Mouse (Mus musculus) midbrain, embryonic 11.5 days (tissue): ENCODE measurements around the gene Olfr541. TPM values are rescaled to one million over a fixed set of nuclear protein-coding genes. Genes with fewer than 3 reads are reported as not detected.

Experiments
- ATAC-seq: fragments of 200-750 bp; cut with Nextera tagmentation; 2 replicates; pipeline ENCODE4 v1.8.0; 2017; ENCODE audit warnings: moderate TSS enrichment, moderate library complexity; ENCODE audit not compliant: low FRiP score
- DNase-seq: peaks from one replicate; pipeline ENCODE4 v3.0.0; 2015; ENCODE audit warnings: low spot score; ENCODE audit errors: missing footprints
- H3K27ac ChIP-seq: fragments of 300-500 bp; sonication (generic); 2 replicates; pipeline ENCODE4 v1.5.1; 2014; ENCODE audit warnings: low read depth, low read length
- H3K27me3 ChIP-seq: fragments of 300-500 bp; sonication (generic); 2 replicates; pipeline ENCODE4 v1.6.1; 2014; ENCODE audit warnings: mild to moderate bottlenecking, low read length, moderate library complexity, mixed read lengths; ENCODE audit not compliant: control insufficient read depth, insufficient read depth
- H3K36me3 ChIP-seq: fragments of 300-500 bp; sonication (generic); 2 replicates; pipeline ENCODE4 v1.6.1; 2014; ENCODE audit warnings: mild to moderate bottlenecking, low read length, moderate library complexity, mixed read lengths; ENCODE audit not compliant: control insufficient read depth, insufficient read depth
- H3K4me1 ChIP-seq: fragments of 300-500 bp; sonication (generic); 2 replicates; pipeline ENCODE4 v1.6.1; 2014; ENCODE audit warnings: low read length; ENCODE audit not compliant: control insufficient read depth, insufficient read depth
- H3K4me2 ChIP-seq: fragments of 300-500 bp; sonication (generic); 2 replicates; pipeline ENCODE4 v1.6.1; 2014; ENCODE audit warnings: mild to moderate bottlenecking, moderate library complexity
- H3K4me3 ChIP-seq: fragments of 300-500 bp; sonication (generic); 2 replicates; pipeline ENCODE4 v1.5.1; 2014; ENCODE audit warnings: low read depth, low read length
- H3K9ac ChIP-seq: fragments of 300-500 bp; sonication (generic); 2 replicates; pipeline ENCODE4 v1.6.1; 2014; ENCODE audit warnings: low read length
- H3K9me3 ChIP-seq: fragments of 300-500 bp; sonication (generic); 2 replicates; pipeline ENCODE4 v1.6.1; 2016; ENCODE audit warnings: low read length; ENCODE audit not compliant: control insufficient read depth
- WGBS: fragments of 180-500 bp; shearing (Covaris S2); extraction: QIAGEN DNeasy Blood & Tissue Kit; methylation state at CpG from one replicate; pipeline ENCODE4 v1.1.7; 2014; 5-methylcytosine and 5-hydroxymethylcytosine counted together
- polyA plus RNA-seq: library from polyadenylated mRNA; unstranded; fragments of >200 nt; fragmentation: Nextera tagmentation; extraction: Ambion mirVana; gene quantifications from 2 replicates; pipeline ENCODE4 v1.2.1, GENCODE M21; 2014

Olfr541 gene
- polyA plus RNA-seq, 1 experiment from 2014 or later, result not detected

DNA sequence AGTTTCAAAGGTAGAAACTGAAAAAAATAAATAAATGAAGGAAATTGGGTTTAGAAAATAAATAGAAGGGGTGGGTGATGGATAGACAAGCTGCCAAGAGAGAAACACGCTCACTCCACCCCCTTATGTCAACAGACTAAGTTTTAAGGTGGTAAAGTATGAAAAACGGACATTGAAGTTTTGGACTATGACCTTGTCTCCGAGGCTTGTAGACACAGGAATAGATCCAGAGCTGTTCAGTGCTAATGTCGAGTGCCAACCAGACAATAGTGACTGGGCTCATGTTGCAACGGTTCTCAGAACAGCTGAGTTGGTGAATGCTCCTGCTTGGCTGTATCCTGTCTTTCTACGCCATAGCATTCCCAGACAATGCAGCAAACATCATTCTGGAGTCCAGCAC, 24.0 kb downstream of the Olfr541 start:
- DNase-seq (no peak), ATAC-seq (no peak)
- Histone ChIP-seq H3K27me3 (no peaks in the 10 kb centered on the region), H3K9ac (no peak overlapping the region), H3K27ac (no peak overlapping the region), H3K4me2 (no peak overlapping the region), H3K4me1 (no peaks in the 10 kb centered on the region), H3K36me3 (no peaks in the 10 kb centered on the region), H3K9me3 (no peaks in the 10 kb centered on the region), H3K4me3 (no peak overlapping the region)
- 85% methylated on average over 6 of the region's 6 CpGs for WGBS

GRCm38 (mm10) chr7:140725558-140725957, 28.5 kb downstream of the Olfr541 start:
- Histone ChIP-seq H3K4me3 (no peak overlapping the region), H3K27me3 (no peaks in the 10 kb centered on the region), H3K4me1 (no peaks in the 10 kb centered on the region), H3K9ac (no peak overlapping the region), H3K4me2 (no peak overlapping the region), H3K9me3 (no peaks in the 10 kb centered on the region), H3K27ac (no peak overlapping the region), H3K36me3 (no peaks in the 10 kb centered on the region)
- no peak for DNase-seq
- no peak for ATAC-seq

DNA sequence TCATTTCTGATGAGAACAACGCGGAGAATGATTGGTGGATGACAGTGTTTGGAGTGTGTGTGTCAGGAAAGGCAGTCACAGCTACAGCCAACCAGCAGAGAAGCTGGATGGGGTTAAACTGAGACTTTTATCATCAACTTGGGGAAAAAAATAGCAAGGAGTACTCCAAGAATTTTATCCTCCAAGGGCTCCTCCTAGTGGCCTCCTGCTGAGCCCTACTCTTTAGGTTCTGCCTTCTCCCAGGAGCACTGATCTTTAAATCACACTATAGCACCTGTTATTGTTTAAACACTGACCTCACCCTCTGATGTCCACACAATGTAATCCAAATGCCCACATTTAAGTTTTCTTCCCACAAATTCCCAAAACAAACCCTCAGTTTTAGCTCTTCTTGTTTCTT, 36.1 kb downstream of the Olfr541 start:
- H3K4me3 ChIP-seq, result no peak overlapping the region
- H3K4me2 ChIP-seq, result no peak overlapping the region
- WGBS, result 63% methylated on average over 2 of the region's 2 CpGs
- no peaks in the 10 kb centered on the region for H3K27me3 ChIP-seq
- H3K36me3 ChIP-seq, result no peaks in the 10 kb centered on the region
- no peaks in the 10 kb centered on the region for H3K9me3 ChIP-seq
- H3K9ac ChIP-seq, result no peak overlapping the region
- no peak for ATAC-seq
- H3K4me1 ChIP-seq, result no peaks in the 10 kb centered on the region
- DNase-seq, result no peak
- no peak overlapping the region for H3K27ac ChIP-seq

DNA sequence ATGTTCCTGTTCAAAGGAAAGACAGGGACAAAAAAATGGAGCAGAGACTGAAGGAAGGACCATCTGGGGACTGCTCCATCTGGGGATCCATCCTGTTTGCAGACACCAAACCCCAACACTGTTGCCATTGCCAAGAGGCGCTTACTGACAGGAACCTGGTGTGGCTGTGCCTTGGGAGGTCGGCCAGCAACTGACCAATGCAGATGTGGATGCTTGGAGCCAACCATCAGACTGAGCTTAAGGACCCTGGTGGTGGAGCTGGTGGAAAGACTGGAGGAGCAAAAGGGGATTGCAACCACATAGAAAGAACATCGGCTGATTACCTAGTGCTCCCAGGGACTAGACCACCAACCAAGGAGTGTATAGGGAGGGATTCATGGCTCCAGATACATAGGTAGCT, 50.3 kb downstream of the Olfr541 start:
- H3K4me3 ChIP-seq, result no peak overlapping the region
- no peaks in the 10 kb centered on the region for H3K4me1 ChIP-seq
- H3K9ac ChIP-seq, result no peak overlapping the region
- no peak for DNase-seq
- ATAC-seq, result no peak
- no peaks in the 10 kb centered on the region for H3K36me3 ChIP-seq
- no peaks in the 10 kb centered on the region for H3K9me3 ChIP-seq
- WGBS, result 83% methylated on average over 3 of the region's 3 CpGs
- H3K27ac ChIP-seq, result no peak overlapping the region
- no peak overlapping the region for H3K4me2 ChIP-seq
- H3K27me3 ChIP-seq, result no peaks in the 10 kb centered on the region

DNA sequence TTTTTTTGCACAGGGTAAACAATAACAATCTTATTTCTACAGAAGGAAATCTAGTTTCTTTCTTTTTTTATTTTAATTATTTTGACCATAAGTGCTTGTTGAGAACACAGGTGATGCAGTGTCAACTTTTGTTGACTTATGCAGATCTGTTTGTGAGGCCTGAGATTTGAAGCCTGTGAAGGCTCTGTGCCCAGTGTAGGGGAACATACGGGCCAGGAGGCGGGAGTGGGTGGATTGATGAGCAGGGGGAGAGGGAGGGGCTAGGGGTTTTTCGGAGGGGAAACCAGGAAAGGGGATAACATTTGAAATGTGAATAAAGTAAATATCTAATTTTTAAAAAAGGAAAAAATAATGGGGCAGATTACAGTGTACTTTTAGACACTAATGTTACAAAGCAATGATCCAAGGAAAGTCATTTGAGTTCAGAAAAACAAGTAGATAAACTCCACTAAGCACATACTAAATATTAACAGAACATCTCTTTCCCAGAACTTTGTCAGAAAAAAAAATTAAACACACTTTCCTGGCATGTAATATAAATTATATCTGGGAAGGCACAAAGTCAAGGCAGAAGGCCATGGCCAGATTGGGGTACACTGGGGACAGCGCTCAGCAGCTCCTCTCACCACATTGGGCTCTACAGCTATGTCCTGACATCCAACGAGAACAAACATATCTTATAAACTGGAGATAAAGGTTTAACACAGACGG, 51.2 kb downstream of the Olfr541 start:
- no peaks in the 10 kb centered on the region for H3K36me3 ChIP-seq
- H3K4me2 ChIP-seq, result no peak overlapping the region
- no peaks in the 10 kb centered on the region for H3K27me3 ChIP-seq
- WGBS, result 88% methylated on average over 6 of the region's 6 CpGs
- DNase-seq, result no peak
- H3K9me3 ChIP-seq, result no peaks in the 10 kb centered on the region
- no peaks in the 10 kb centered on the region for H3K4me1 ChIP-seq
- no peak for ATAC-seq
- no peak overlapping the region for H3K27ac ChIP-seq
- H3K4me3 ChIP-seq, result no peak overlapping the region
- no peak overlapping the region for H3K9ac ChIP-seq

GRCm38 (mm10) chr7:140748827-140749160, 51.7 kb downstream of the Olfr541 start:
- Histone ChIP-seq H3K4me1 (no peaks in the 10 kb centered on the region), H3K36me3 (no peaks in the 10 kb centered on the region), H3K4me3 (no peak overlapping the region), H3K9me3 (no peaks in the 10 kb centered on the region), H3K27me3 (no peaks in the 10 kb centered on the region), H3K27ac (no peak overlapping the region), H3K4me2 (no peak overlapping the region), H3K9ac (no peak overlapping the region)
- WGBS, result 82% methylated on average over 3 of the region's 3 CpGs
- no peak for DNase-seq
- no peak for ATAC-seq

DNA sequence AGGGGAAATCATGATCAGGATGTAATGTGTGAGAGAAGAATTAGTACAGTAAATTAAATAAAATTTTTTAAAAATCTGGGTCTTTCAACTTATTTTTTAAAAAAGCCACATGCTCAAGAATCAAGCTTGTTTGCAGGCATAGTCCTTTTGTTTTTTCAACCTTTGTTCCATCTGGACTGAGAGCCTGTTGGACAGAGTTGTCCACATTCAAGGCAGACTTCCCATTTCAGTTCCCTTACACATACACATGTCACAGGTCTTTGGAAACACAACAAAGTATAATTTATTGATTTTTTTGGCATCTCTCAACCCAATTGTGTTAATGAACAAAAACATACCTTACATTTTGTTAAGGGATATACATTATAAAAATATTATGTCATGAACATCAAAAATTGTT, 57.5 kb downstream of the Olfr541 start:
- no peak for DNase-seq
- H3K36me3 ChIP-seq, result no peaks in the 10 kb centered on the region
- no peak for ATAC-seq
- H3K9me3 ChIP-seq, result peaks cover 2% of the 10 kb centered on the region; the same call in 1 of the 2 replicates
- no peak overlapping the region for H3K4me2 ChIP-seq
- no peaks in the 10 kb centered on the region for H3K27me3 ChIP-seq
- no peaks in the 10 kb centered on the region for H3K4me1 ChIP-seq
- no peak overlapping the region for H3K27ac ChIP-seq
- no peak overlapping the region for H3K9ac ChIP-seq
- H3K4me3 ChIP-seq, result no peak overlapping the region

Other genes starting within 250 kb of the Olfr541 start
- gene Olfr533, start 233.9 kb upstream of the Olfr541 start, polyA plus RNA-seq, result not detected in 2 replicates
- not detected in 2 replicates for gene Olfr535, start 213.1 kb upstream of the Olfr541 start, polyA plus RNA-seq
- not detected in 2 replicates for gene Olfr536, start 189.9 kb upstream of the Olfr541 start, polyA plus RNA-seq
- gene Olfr538, start 129.4 kb upstream of the Olfr541 start, polyA plus RNA-seq, result not detected in 2 replicates
- gene Olfr46, start 96.0 kb upstream of the Olfr541 start, polyA plus RNA-seq, result 0.04 TPM in 1 of 2 replicates, not detected in the other
- not detected in 2 replicates for gene Olfr61, start 68.3 kb upstream of the Olfr541 start, polyA plus RNA-seq
- gene Olfr53, start 50.8 kb upstream of the Olfr541 start, polyA plus RNA-seq, result not detected in 2 replicates
- gene Olfr539, start 37.3 kb upstream of the Olfr541 start, polyA plus RNA-seq, result not detected in 2 replicates
- gene Olfr45, start 15.3 kb upstream of the Olfr541 start, polyA plus RNA-seq, result not detected in 2 replicates
- gene Cyp2e1, start 66.5 kb downstream of the Olfr541 start, polyA plus RNA-seq, result not detected in 2 replicates
- 0.12 TPM in 1 of 2 replicates, not detected in the other for gene Syce1, start 90.6 kb downstream of the Olfr541 start, polyA plus RNA-seq
- gene Zfp941, start 124.9 kb downstream of the Olfr541 start, polyA plus RNA-seq, result 5.4 and 7.1 TPM in 2 replicates
- gene Urah, start 137.8 kb downstream of the Olfr541 start, polyA plus RNA-seq, result not detected in 2 replicates
- gene Scgb1c1, start 148.3 kb downstream of the Olfr541 start, polyA plus RNA-seq, result not detected in 2 replicates
- gene Odf3, start 150.5 kb downstream of the Olfr541 start, polyA plus RNA-seq, result not detected in 2 replicates
- not detected in 2 replicates for gene Gm45785, start 159.1 kb downstream of the Olfr541 start, polyA plus RNA-seq
- 60.4 and 65.5 TPM in 2 replicates for gene Ric8a, start 159.7 kb downstream of the Olfr541 start, polyA plus RNA-seq
- gene Bet1l, start 160.3 kb downstream of the Olfr541 start, polyA plus RNA-seq, result 23.9 and 25.3 TPM in 2 replicates
- gene Psmd13, start 184.7 kb downstream of the Olfr541 start, polyA plus RNA-seq, result 173 and 182 TPM in 2 replicates
- gene Sirt3, start 185.0 kb downstream of the Olfr541 start, polyA plus RNA-seq, result 18.4 and 21.6 TPM in 2 replicates
- not detected in 2 replicates for gene Cox8b, start 203.2 kb downstream of the Olfr541 start, polyA plus RNA-seq
- gene Nlrp6, start 223.6 kb downstream of the Olfr541 start, polyA plus RNA-seq, result 0.08 and 0.21 TPM in 2 replicates
- gene Pgghg, start 244.1 kb downstream of the Olfr541 start, polyA plus RNA-seq, result 10.2 and 12.5 TPM in 2 replicates